Mouse (Mus musculus) stomach, postnatal 0 days (tissue): ENCODE measurements at regions not wholly inside any gene's neighbourhood (a gene's known extent, or its start where the extent isn't known, plus 50 kb on each side); places are given as distances from the start of the nearest gene placed in this dataset.
"Not testable (repeated sequence)": the region's sequence is repeated elsewhere in the genome, so short reads cannot be mapped to it uniquely, and the experiment has no call there.

Source experiments
- CTCF ChIP-seq: IDR thresholded peaks from 2 replicates; pipeline ENCODE4 v1.5.1; 2016; ENCODE audit warnings: antibody characterized with exemption, low read depth, mild to moderate bottlenecking, moderate library complexity
- EP300 ChIP-seq: optimal IDR thresholded peaks from 2 replicates; pipeline ENCODE3; 2016; ENCODE audit warnings: antibody characterized with exemption

DNA sequence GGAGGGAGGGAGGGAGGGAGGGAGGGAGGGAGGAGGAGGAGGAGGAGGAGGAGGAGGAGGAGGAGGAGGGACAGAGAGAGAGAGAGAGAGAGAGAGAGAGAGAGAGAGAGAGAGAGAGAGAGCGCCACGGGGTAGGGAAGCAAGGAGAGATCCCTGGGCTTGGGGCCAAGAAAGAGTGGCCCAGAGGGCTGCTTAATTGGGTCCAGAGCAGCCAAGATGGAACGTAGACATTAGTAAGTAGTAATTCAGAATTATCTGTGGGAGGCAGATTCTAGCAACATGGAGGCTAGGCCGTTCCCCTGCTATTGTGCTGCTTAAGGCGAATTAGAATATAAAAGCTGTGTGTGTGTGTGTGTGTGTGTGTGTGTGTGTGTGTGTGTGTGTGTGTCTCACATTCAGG, 129.8 kb upstream of the 1700025G04Rik start:
- not testable (repeated sequence) for TF ChIP-seq CTCF, EP300
